Mouse (Mus musculus): ENCODE data around the gene Gm16253.
A peak's percentile ranks its signal among the peaks of the same experiment; 100 is the strongest.

The Gm16253 gene

DNA sequence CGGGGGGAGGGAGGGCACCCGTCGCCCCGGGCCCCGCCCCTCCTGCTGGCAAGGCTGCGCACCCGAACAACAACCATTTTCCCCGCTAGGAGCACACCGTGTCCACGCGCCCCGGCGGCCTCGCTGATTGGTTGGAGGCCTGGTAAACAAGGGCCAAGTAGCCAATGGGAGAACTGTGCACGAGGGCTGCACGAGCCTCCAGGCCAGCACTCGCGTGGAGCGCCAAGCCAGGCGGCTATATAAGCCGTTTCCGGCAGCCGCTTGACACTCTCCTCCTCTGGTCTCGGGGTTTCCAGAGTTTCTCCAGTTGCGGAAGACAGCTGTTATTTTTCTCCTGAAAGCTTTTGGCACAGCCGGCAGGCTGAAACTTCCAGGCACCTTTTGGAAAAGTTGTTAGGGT is 19.1 kb upstream of the Gm16253 start, which contains the start of gene Txnip:
Gene Txnip (plus strand): TSS at position 264 of the 400 bp plus-strand sequence.
- DNase-seq (ENCODE audit: extremely low spot score), result peak; percentile 99

DNA sequence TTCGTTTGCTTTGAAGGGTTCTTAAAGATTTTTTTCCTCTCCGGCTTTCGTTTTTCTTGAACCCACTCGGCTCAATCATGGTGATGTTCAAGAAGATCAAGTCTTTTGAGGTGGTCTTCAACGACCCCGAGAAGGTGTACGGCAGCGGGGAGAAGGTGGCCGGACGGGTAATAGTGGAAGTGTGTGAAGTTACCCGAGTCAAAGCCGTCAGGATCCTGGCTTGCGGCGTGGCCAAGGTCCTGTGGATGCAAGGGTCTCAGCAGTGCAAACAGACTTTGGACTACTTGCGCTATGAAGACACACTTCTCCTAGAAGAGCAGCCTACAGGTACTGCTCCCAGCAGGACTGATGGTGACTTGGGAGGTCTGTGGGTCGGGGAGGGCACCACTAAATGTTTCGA is 18.6 kb upstream of the Gm16253 start:
- peak; percentile 41 for DNase-seq (ENCODE audit: extremely low spot score)

GRCm38 (mm10) chr3:96558668-96559196 is 18.1 kb upstream of the Gm16253 start:
- no peak for DNase-seq (ENCODE audit: extremely low spot score)

DNA sequence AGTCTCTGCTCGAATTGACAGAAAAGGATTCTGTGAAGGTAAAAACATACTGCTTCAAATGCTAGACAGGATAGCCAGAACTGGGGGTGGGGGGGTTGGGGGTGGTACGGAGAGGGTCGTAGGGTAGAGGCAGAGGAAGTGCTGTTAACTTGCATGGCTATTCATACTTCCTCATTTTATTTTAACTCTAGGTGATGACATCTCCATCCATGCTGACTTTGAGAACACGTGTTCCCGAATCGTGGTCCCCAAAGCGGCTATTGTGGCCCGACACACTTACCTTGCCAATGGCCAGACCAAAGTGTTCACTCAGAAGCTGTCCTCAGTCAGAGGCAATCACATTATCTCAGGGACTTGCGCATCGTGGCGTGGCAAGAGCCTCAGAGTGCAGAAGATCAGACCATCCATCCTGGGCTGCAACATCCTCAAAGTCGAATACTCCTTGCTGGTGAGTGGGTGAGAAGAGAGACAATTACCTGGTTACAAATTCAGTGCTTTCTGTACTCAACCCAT is 17.3 kb upstream of the Gm16253 start:
- no peak for DNase-seq (ENCODE audit: extremely low spot score)

DNA sequence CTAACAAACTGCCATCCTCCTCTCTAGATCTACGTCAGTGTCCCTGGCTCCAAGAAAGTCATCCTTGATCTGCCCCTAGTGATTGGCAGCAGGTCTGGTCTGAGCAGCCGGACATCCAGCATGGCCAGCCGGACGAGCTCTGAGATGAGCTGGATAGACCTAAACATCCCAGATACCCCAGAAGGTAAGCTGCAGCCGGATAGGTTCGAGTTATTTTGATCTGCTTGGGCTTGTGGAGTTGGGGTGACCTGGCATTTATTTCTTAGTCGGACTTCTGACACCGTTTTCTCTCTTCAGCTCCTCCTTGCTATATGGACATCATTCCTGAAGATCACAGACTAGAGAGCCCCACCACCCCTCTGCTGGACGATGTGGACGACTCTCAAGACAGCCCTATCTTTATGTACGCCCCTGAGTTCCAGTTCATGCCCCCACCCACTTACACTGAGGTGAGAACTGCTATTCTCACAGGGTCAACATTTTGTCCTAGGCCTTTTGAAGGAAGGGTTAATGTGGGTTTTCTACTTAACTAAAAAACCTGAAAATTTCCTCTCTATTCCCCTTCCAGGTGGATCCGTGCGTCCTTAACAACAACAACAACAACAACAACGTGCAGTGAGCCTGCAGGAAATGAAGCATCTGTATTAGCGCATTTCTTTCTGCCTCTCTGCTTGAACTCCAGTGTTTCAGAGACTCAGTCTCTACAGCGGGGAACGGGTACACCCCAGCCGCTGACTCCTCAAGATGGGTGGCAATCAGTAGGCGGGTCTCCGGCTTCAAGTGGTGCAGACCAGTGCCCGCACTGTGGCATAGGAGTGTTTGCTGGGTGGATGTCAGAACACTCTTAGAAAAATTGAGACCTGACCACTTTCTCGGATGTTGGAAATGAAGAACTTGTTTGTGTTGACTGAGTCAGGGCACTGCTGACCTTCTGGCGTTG is 16.6 kb upstream of the Gm16253 start:
- no peak for DNase-seq (ENCODE audit: extremely low spot score)

DNA sequence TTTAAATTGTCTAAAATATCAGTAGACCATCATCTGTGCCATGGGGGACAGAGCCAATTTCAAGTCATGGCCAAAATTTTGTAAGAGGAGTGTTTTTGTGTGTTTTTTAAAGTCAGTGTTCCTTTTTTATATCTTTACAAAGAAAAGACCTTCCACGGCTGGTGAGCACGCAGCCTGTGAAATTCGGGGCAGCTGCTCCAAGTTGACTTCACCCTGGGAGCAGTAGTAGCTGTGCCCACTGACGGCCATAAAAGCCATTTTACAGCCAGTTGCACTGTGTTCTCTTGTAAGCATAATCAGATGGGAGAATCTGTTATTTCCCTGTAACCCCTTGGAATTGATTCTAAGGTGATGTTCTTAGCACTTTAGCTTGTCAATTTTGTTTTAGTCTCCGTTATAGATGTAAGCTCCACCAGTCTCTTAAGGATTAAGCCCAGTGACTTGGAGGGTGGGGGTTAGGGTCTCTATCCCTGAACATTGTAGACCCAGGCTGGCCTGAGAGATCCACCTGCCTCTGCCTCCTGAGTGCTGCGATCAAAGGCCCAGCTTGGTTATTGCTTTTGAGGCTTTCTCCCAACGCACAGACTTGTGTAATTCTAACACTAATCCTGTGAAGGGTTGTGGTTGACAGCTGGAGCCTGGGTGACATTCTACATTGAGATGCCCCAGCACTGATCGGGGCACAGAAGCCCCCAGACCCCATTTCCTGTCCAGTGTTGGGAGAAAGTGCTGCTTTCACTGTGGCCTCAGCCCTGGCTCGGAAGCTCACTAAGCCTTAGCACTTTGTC is 15.7 kb upstream of the Gm16253 start:
- DNase-seq (ENCODE audit: extremely low spot score), result no peak

- no peak for DNase-seq (ENCODE audit: extremely low spot score)
Observed at GRCm38 (mm10) chr3:96561946-96562681, 14.7 kb upstream of the Gm16253 start.

GRCm38 (mm10) chr3:96563267-96563666 is 13.5 kb upstream of the Gm16253 start:
- no peak for DNase-seq (ENCODE audit: extremely low spot score)

DNA sequence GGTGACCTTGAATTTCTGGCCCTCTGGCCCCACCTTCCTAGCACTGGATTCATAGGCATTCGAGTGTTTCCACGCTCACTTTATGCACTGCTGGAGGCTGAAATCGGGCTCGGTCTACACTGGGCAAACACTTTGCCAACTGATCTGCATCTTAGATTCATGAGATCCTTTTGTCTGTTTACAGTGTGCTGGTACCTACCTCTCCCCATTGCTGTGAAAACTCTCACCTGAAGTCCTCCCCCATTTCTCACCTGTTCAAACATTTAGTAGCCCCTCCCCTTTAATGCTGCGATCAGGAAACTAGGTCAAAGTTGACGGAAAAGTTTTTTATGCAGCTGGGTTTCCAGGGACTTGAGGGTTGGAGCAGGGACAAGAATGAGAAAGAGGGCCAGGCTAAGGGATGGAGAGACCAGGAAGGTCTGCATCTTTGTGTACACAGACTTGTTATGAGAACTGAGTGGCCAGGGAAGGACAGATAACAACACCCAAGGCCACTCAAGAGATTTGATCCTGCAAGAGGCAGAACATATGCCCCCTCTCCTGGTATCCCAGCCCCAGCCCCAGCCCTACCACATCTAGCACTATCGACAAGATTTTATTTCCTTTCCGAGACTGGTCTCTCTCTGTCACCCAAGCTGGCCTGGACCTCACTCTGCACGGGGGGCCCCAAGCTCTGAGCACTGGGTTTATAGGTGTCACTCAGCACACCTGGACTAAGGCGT is 12.7 kb upstream of the Gm16253 start:
- DNase-seq (ENCODE audit: extremely low spot score), result no peak

DNA sequence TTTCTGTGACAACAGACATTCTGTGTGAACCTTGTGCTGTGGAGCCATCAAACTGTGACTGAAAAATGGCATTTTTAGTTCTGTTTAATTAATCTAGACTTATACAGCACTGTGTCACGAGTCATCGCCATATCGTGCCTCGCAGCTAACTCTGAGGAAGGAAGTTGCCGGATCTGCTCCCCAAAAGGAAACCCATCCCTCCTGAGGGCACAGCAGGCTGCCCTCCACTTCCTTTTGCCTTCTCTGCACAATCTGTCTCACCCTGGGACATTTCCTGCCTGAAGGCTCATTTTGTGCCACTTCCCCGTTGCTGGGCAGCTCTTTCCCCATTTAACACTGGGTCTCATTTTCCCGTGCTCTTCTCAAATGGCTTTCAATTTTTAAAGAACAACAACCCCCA is 12.2 kb upstream of the Gm16253 start:
- no peak for DNase-seq (ENCODE audit: extremely low spot score)

- DNase-seq (ENCODE audit: extremely low spot score), result no peak
Observed at GRCm38 (mm10) chr3:96565105-96565504, 11.7 kb upstream of the Gm16253 start.

DNA sequence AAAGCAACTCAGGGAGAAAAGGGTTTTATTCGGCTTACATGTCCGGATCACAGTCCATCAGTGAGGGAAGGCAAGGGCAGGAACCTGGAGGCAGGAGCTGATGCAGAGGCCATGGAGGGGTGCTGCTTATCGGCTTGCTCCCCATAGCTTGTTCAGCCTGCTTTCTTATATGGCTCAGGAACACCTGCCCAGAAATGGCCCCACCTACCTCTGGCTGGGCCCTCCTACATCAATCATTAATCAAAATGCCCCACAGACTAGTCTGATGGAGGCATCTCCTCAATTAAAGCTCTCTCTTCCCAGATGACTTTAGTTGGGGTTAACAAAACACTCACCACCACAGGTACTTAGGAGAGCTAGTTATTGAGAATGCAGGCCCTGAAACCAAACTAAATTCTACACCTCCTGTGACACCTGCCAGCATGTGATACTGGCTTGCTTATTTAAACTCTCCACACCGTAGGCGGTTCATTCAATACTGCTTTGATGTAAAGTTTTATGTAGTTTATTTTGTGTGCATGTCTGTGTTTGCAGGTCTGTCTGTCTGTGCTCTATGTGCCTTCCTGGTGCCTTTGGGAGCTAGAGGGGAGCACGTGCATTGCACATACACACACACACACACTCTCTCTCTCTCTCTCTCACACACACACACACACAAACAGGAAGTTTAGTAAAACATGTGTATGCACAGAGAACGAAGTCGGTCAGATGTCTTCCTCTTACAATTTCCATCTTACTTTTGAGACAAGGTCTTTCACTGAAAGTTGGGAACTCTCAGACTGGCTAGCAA is 9.9 kb upstream of the Gm16253 start:
- DNase-seq (ENCODE audit: extremely low spot score), result no peak

GRCm38 (mm10) chr3:96568605-96569004 is 8.2 kb upstream of the Gm16253 start:
- no peak for DNase-seq (ENCODE audit: extremely low spot score)

GRCm38 (mm10) chr3:96569506-96569905 is 7.3 kb upstream of the Gm16253 start:
- no peak for DNase-seq (ENCODE audit: extremely low spot score)

GRCm38 (mm10) chr3:96569966-96570605 is 6.7 kb upstream of the Gm16253 start:
- DNase-seq (ENCODE audit: extremely low spot score), result no peak

GRCm38 (mm10) chr3:96570643-96571042 is 6.1 kb upstream of the Gm16253 start:
- no peak for DNase-seq (ENCODE audit: extremely low spot score)

DNA sequence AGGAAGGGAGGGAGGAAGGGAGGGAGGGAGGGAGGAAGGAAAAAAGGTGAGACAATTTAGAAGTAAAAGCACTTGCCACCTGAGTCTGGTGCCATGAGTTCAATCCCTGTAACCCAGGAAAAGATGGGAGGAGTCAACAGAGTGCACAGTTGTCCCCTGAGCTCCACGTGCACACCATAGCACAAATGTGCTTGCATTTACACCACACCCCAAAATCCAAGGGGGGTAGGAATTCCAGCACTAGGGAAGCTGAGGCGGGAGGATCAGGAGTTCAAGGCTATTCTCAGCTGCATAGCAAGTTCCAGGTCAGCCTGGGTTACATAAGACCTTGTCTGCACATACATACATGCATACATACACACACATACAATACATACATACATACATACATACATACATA is 5.4 kb upstream of the Gm16253 start:
- no peak for DNase-seq (ENCODE audit: extremely low spot score)

GRCm38 (mm10) chr3:96571896-96572698 is 4.7 kb upstream of the Gm16253 start:
- DNase-seq (ENCODE audit: extremely low spot score), result no peak
